Mouse (Mus musculus) forebrain, embryonic 12.5 days (tissue): ENCODE data around the gene Gm49394. TPM values are rescaled to one million over a fixed set of nuclear protein-coding genes. Genes with fewer than 3 reads are reported as not detected.

Experiments used
- ATAC-seq: fragments of 200-750 bp; cut with Nextera tagmentation; 2 replicates; pipeline ENCODE4 v1.8.0; 2017; ENCODE audit warnings: moderate TSS enrichment; ENCODE audit not compliant: low FRiP score
- H3K27ac ChIP-seq: fragments of 300-500 bp; sonication (generic); 2 replicates; pipeline ENCODE4 v1.5.1; 2016; ENCODE audit warnings: mild to moderate bottlenecking
- H3K27me3 ChIP-seq: fragments of 300-500 bp; sonication (generic); 2 replicates; pipeline ENCODE4 v1.6.1; 2016; ENCODE audit warnings: mild to moderate bottlenecking
- H3K36me3 ChIP-seq: fragments of 300-500 bp; sonication (generic); replicated peaks from 2 replicates; pipeline ENCODE4 v1.6.1; 2016; ENCODE audit warnings: mild to moderate bottlenecking
- H3K4me1 ChIP-seq: fragments of 300-500 bp; sonication (generic); 2 replicates; pipeline ENCODE4 v1.6.1; 2016
- H3K4me2 ChIP-seq: fragments of 300-500 bp; sonication (generic); 2 replicates; pipeline ENCODE4 v1.6.1; 2016; ENCODE audit warnings: mild to moderate bottlenecking, moderate library complexity
- H3K4me3 ChIP-seq: fragments of 300-500 bp; sonication (generic); replicated peaks from 2 replicates; pipeline ENCODE4 v1.5.1; 2016; ENCODE audit warnings: mild to moderate bottlenecking
- H3K9ac ChIP-seq: fragments of 300-500 bp; sonication (generic); 2 replicates; pipeline ENCODE4 v1.6.1; 2016; ENCODE audit warnings: mild to moderate bottlenecking
- H3K9me3 ChIP-seq: fragments of 300-500 bp; sonication (generic); 2 replicates; pipeline ENCODE4 v1.6.1; 2016
- WGBS: fragments of 180-500 bp; shearing (Covaris S2); methylation state at CpG from one replicate; pipeline ENCODE4 v1.1.7; 2016; 5-methylcytosine and 5-hydroxymethylcytosine counted together
- polyA plus RNA-seq: library from polyadenylated mRNA; unstranded; fragments of >200 nt; fragmentation: Nextera tagmentation; extraction: Ambion mirVana; gene quantifications from 2 replicates; pipeline ENCODE4 v1.2.1, GENCODE M21; 2016

Gene Gm49394
- polyA plus RNA-seq, 1 experiment from 2014 or later = not detected

DNA sequence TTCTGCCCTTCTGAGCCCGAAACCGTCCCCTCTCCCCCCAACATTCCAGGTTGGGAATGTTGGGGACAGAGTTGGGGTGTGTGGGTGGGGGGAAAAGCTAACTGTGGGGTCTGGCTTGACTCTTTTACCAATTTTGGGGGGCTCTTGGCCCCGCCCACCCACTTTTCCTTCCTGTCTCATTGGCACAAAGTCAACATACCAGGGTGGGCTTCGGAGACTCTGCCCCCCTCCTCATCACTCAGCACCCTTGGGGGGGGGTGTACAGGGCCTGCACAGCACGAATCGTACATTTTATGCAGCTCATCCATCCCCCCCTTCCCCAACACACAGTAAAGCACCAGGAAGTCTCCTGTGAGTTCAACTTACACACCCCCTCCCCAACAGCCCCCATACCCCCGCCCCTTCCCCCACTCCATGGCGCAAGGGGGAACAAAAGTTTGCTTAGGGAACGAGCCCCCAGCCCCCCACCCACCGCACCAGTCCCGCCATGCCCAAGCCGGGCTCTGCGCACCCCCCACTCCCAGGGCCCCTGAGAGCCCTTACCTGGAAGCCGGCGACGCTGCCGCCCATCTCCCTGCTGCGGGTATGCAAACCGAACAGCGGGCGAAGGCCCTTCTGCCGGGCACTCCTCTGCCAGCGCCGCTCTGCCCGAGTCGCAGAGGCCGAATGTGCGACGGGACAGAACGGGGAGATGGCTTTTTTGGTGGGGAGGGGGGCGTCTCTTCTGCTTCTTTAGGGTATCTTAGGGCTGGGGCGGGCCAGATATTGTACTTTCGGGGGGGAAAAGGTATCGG, 11.7 kb downstream of the Gm49394 start:
- H3K4me1 ChIP-seq = peaks cover 36% of the 10 kb centered on the region
- no peaks in the 10 kb centered on the region for H3K9me3 ChIP-seq
- H3K36me3 ChIP-seq = no peaks in the 10 kb centered on the region
- peak overlapping the region; percentile 48; the same call in 1 of the 2 replicates for H3K9ac ChIP-seq
- H3K27ac ChIP-seq = 0 out of 2 replicates have a peak overlapping the region, but pooled peaks have one; percentile 8
- no peak for ATAC-seq
- H3K27me3 ChIP-seq = peaks cover 95% of the 10 kb centered on the region
- H3K4me2 ChIP-seq = peak overlapping the region; percentile 57
- H3K4me3 ChIP-seq = peak overlapping the region; percentile 44
- 1% methylated on average over 33 of the region's 34 CpGs for WGBS

DNA sequence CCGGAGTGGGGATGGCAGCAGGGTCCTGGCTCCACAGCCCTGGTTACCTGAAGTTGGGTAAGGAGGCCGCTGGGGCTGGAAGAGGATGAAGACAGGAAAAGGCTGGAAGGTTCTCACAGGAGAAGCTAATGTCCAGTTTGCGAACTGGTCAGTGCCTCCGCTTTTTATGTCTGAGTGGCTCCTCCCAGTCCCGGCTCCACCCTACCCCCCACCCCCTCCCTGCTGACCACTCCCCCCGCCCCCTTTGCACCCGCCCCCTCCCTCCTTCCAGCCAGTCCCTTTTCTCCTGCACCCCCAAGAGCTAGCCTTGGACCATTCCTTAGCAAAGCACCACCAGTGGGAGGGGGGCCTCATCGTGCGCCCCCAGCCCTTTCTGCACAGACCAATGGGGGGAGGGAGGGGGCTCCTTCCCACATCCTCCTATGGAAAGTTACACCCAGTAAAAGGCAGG, 12.4 kb downstream of the Gm49394 start:
- ATAC-seq = no peak
- Histone ChIP-seq H3K9me3 (no peaks in the 10 kb centered on the region), H3K4me2 (no peak overlapping the region), H3K36me3 (no peaks in the 10 kb centered on the region), H3K4me1 (peaks cover 36% of the 10 kb centered on the region), H3K27ac (no peak overlapping the region), H3K9ac (peak overlapping the region; percentile 48; the same call in 1 of the 2 replicates), H3K4me3 (peak overlapping the region; percentile 44; the same call in 1 of the 2 replicates), H3K27me3 (peaks cover 95% of the 10 kb centered on the region)
- WGBS = 33% methylated on average over 2 of the region's 9 CpGs

DNA sequence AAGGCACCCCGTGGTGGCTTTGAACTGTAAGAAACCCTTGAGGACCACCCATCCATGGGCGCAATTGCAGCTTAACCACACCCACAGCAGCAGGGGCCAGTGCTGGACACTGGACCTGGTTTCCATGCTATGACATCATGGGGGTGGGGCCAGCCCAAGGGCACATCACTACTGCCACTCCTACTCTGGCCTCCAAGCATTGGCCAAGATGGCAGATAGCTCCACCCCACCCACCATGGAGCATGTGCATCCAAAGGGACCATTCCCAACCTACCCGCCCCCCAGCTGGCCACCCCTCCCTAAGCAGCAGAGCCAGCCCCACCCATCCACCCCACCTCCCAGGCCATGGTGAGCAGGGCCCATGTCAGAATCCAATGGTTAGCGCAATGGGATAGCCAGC, 13.7 kb downstream of the Gm49394 start:
- no peaks in the 10 kb centered on the region for H3K9me3 ChIP-seq
- H3K4me3 ChIP-seq = no peak overlapping the region
- H3K27me3 ChIP-seq = peaks cover 97% of the 10 kb centered on the region
- H3K36me3 ChIP-seq = no peaks in the 10 kb centered on the region
- peaks cover 36% of the 10 kb centered on the region for H3K4me1 ChIP-seq
- H3K9ac ChIP-seq = no peak overlapping the region
- H3K4me2 ChIP-seq = 0 out of 2 replicates have a peak overlapping the region, but pooled peaks have one; percentile 9
- WGBS = 26% methylated on average over 4 of the region's 4 CpGs
- no peak overlapping the region for H3K27ac ChIP-seq
- ATAC-seq = no peak

DNA sequence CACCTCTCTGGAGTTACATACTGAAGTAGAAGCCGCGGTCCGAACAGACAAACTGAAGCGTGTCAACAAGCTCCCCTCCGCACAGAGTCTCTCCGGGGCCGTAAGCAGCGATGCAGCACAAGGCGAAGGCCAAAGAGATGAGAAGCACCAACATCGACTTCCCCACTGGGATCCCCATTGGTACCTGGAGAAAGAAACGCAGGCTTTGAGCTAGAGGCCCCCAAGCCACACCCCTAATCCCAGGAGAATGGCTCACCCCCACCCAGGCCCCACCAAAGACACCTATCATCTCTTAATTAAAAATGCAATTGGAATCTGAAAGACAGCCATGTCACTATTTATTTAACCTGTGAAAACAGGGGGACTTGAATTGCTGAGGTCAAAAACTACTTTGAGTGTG, 14.1 kb downstream of the Gm49394 start:
- H3K4me2 ChIP-seq = no peak overlapping the region
- H3K27ac ChIP-seq = no peak overlapping the region
- 4% methylated on average over 11 of the region's 11 CpGs for WGBS
- peaks cover 32% of the 10 kb centered on the region for H3K4me1 ChIP-seq
- peaks cover 97% of the 10 kb centered on the region for H3K27me3 ChIP-seq
- H3K36me3 ChIP-seq = no peaks in the 10 kb centered on the region
- no peak overlapping the region for H3K4me3 ChIP-seq
- no peak for ATAC-seq
- no peaks in the 10 kb centered on the region for H3K9me3 ChIP-seq
- H3K9ac ChIP-seq = no peak overlapping the region

DNA sequence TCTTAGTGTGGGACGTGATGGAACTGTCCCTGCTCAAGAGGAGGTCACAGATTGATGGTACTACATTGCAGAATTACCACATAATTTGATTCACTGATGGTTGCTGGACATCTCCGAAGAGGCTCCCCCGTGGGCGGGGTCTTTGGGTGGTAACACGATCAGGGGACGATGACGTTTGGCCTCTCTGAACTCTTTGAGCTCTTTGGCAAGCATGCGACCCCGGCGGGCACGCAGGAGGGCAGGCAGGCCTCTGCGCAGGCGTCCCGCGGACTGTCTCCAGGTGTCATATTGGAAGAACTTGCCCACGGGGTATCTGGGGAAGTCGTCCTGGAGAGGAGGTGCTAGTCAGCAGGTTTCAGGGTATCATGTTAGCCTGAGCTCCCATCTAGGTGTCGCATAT, 16.0 kb downstream of the Gm49394 start:
- no peak for ATAC-seq
- WGBS = 7% methylated on average over 18 of the region's 18 CpGs

DNA sequence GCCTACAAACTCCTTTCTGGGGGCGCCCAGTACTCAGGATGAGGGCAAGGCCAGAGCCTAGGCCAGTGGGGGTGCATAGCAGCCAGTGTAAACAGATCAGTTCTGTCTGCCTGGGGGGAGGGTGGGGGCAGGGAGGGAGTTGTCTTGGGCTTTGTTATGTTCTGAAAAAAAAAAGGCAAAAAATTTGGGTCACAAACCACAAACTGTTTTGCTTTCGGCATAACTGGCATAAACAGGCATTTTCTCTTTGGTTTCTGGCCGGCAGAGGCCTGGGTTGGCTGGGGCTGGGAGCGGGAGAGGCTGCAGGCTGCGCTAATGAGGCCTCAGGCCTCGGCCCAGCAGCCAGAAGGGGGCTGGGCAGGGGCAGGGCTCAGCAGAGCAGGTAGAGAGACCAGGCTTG, 23.1 kb downstream of the Gm49394 start:
- Histone ChIP-seq H3K9me3 (no peaks in the 10 kb centered on the region), H3K4me2 (no peak overlapping the region), H3K9ac (no peak overlapping the region), H3K36me3 (no peaks in the 10 kb centered on the region), H3K27me3 (peaks cover 25% of the 10 kb centered on the region), H3K27ac (no peak overlapping the region), H3K4me1 (no peaks in the 10 kb centered on the region), H3K4me3 (no peak overlapping the region)
- no peak for ATAC-seq
- WGBS = 25% methylated on average over 6 of the region's 6 CpGs

More for the DNA sequence above, 16.0 kb downstream of the Gm49394 start:
- peaks cover 12% of the 10 kb centered on the region for H3K4me1 ChIP-seq
- no peak overlapping the region for H3K9ac ChIP-seq
- peaks cover 85% of the 10 kb centered on the region for H3K27me3 ChIP-seq
- no peak overlapping the region for H3K27ac ChIP-seq
- no peaks in the 10 kb centered on the region for H3K36me3 ChIP-seq
- no peaks in the 10 kb centered on the region for H3K9me3 ChIP-seq
- H3K4me2 ChIP-seq = no peak overlapping the region
- no peak overlapping the region for H3K4me3 ChIP-seq

DNA sequence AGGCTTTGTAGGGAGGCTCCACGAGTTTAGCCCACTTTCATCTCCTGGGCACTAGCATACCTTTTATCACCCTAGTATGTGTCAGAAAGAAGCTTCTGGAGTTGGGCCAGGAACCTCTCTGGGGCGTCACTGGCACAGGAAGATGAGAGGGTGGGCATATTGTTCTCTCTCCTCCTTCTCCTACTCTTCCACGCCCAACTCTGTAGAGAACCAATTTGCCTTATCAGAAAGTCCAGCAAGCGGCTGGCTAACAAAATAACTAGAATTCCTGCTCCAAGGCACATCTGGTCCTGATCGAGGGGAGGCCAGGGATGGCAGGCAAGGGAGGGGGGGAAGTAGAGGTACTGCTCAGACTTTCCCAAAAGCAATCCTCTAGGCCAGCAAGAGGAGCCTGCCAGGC, 24.7 kb downstream of the Gm49394 start:
- no peak for ATAC-seq

DNA sequence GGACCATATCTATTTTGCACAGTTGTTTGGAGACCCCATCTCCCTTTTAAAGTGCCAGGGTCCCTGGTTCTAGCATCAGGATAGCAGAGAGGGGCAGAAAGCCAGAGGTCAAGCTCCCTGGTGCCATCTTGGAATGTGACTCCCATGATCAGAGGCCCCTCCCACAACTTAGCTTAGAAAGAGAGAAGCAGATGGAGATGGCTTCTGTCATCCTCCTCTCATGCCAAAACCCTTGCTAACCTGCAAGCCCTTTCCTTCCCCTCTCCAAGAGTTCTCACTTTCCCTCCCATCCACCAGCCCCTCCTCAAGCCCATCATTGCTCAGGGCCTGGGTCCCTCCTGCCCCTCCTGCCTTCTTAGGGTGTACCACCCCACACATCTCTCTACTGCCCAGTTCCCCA, 33.6 kb downstream of the Gm49394 start:
- ATAC-seq = no peak
- Histone ChIP-seq H3K9ac (no peak overlapping the region), H3K4me1 (0 out of 2 replicates have a peak, but pooled peaks cover 4% of the 10 kb centered on the region), H3K4me3 (no peak overlapping the region), H3K36me3 (no peaks in the 10 kb centered on the region), H3K9me3 (no peaks in the 10 kb centered on the region), H3K27ac (no peak overlapping the region), H3K4me2 (no peak overlapping the region), H3K27me3 (no peaks in the 10 kb centered on the region)

More for the DNA sequence above, 24.7 kb downstream of the Gm49394 start:
- WGBS = 68% methylated on average over 5 of the region's 5 CpGs
- Histone ChIP-seq H3K27me3 (peaks cover 14% of the 10 kb centered on the region; the same call in 1 of the 2 replicates), H3K27ac (no peak overlapping the region), H3K36me3 (no peaks in the 10 kb centered on the region), H3K4me2 (no peak overlapping the region), H3K9me3 (no peaks in the 10 kb centered on the region), H3K4me1 (no peaks in the 10 kb centered on the region), H3K4me3 (no peak overlapping the region), H3K9ac (no peak overlapping the region)

DNA sequence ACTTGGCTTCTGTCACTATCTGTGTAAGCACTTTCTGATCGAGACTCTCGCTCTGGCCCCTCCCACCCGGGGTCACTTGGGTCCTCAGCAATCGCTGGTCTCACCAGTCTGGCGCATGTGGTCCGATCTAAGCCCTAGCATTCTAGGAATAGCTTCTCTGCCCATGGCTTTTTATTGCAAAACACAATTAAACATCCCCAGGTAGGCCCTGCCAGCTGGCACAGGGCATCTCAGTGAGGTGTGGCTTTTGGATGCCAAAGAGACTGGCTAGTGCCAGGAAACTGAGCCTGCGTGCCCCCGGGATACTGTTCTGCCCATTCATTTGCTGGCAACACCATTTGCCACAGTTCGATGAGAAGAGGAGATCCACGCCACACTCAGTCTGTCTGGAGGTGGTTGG, 39.1 kb downstream of the Gm49394 start:
- H3K27me3 ChIP-seq = no peaks in the 10 kb centered on the region
- H3K4me1 ChIP-seq = no peaks in the 10 kb centered on the region
- H3K36me3 ChIP-seq = no peaks in the 10 kb centered on the region
- H3K27ac ChIP-seq = no peak overlapping the region
- WGBS = 88% methylated on average over 10 of the region's 10 CpGs
- H3K9ac ChIP-seq = no peak overlapping the region
- H3K4me3 ChIP-seq = no peak overlapping the region
- H3K9me3 ChIP-seq = no peaks in the 10 kb centered on the region
- no peak overlapping the region for H3K4me2 ChIP-seq
- no peak for ATAC-seq

DNA sequence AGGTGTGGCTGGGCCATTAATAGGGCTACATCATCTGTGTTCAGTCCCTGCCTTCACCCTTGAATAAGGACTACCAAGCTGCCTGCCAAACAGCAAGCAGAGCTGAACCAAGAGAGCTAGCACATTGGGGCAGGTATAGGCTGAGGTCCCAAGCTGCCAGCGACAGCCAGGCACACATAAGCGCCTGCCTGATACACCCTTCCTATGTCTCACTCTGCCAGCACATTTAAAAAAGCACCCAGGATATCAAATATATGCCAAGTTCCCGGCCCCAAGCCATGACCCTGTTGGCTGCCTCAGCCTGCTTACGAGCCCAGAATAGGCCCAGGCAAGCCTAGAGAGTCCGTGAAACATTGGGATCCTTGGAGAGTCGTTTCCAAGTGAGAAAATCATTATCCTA, 39.9 kb downstream of the Gm49394 start:
- H3K4me2 ChIP-seq = no peak overlapping the region
- no peak overlapping the region for H3K27ac ChIP-seq
- H3K27me3 ChIP-seq = no peaks in the 10 kb centered on the region
- no peak overlapping the region for H3K9ac ChIP-seq
- ATAC-seq = no peak
- 87% methylated on average over 6 of the region's 6 CpGs for WGBS
- H3K4me3 ChIP-seq = no peak overlapping the region
- H3K36me3 ChIP-seq = no peaks in the 10 kb centered on the region
- no peaks in the 10 kb centered on the region for H3K4me1 ChIP-seq
- no peaks in the 10 kb centered on the region for H3K9me3 ChIP-seq

DNA sequence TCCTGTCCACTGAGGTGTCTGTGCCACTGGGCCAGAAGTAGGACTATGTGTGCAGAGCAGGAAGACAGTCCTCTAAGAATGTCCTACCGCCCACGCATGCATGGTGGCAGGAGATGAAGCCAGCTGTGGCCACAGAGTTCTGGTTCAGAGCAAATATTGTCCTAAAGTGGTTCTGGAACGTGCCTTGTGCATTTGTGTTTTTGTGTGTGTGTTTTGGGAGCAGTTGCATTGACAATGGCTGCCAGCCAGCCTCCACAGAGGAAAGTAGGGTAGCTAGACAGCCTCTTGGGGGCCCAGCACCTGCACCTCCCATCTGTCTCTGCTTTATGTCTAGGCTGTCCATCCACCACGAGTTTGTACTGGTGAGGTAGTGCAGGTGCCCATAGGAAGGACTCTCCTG, 47.6 kb downstream of the Gm49394 start:
- no peaks in the 10 kb centered on the region for H3K27me3 ChIP-seq
- no peaks in the 10 kb centered on the region for H3K36me3 ChIP-seq
- whole genome bisulfite sequencing = 74% methylated on average over 4 of the region's 4 CpGs
- H3K4me1 ChIP-seq = no peaks in the 10 kb centered on the region
- no peak overlapping the region for H3K4me3 ChIP-seq
- no peak overlapping the region for H3K4me2 ChIP-seq
- no peak overlapping the region for H3K27ac ChIP-seq
- H3K9me3 ChIP-seq = no peaks in the 10 kb centered on the region
- ATAC-seq = no peak
- no peak overlapping the region for H3K9ac ChIP-seq

DNA sequence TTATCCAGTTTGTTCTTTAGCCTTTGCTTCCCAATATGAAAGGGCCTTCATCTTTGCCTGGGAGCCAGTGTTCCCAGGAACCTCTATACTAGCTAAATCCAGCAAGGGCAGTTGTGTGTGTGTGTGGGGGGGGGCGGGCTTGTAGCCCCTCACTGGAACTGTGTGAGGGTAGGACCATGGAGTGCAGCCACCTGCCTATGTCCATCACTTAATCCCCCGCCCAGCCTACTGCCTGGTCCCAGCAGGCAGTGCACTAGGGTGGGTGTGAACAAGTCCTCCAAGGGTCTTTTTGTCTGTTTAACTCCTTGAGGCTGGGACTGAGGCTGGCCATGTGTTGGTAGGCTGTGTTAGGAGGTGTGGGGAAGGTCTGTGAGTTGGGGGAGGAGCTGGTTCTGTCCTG, 56.7 kb downstream of the Gm49394 start:
- H3K27me3 ChIP-seq = no peaks in the 10 kb centered on the region
- H3K27ac ChIP-seq = no peak overlapping the region
- H3K36me3 ChIP-seq = no peaks in the 10 kb centered on the region
- H3K4me1 ChIP-seq = peaks cover 18% of the 10 kb centered on the region
- H3K4me3 ChIP-seq = no peak overlapping the region
- no peak overlapping the region for H3K9ac ChIP-seq
- H3K4me2 ChIP-seq = no peak overlapping the region
- WGBS = 67% methylated on average over 2 of the region's 2 CpGs
- ATAC-seq = no peak
- H3K9me3 ChIP-seq = no peaks in the 10 kb centered on the region
